Mouse (Mus musculus) hindbrain, embryonic 16.5 days (tissue): Measurements from ENCODE around the gene Ddx58. TPM values are rescaled to one million over a fixed set of nuclear protein-coding genes. Genes with fewer than 3 reads are reported as not detected.

ENCODE experiments used
- ATAC-seq: fragments of 200-750 bp; cut with Nextera tagmentation; 2 replicates; pipeline ENCODE4 v1.8.0; 2017; ENCODE audit warnings: moderate TSS enrichment, moderate library complexity
- H3K27ac ChIP-seq: fragments of 300-500 bp; sonication (generic); 2 replicates; pipeline ENCODE4 v1.5.1; 2014; ENCODE audit warnings: low read depth, mild to moderate bottlenecking, control low read depth, low read length, moderate library complexity
- H3K27me3 ChIP-seq: fragments of 300-500 bp; sonication (generic); replicated peaks from 2 replicates; pipeline ENCODE4 v1.6.1; 2014; ENCODE audit warnings: low read length; ENCODE audit not compliant: control insufficient read depth, insufficient read depth
- H3K36me3 ChIP-seq: fragments of 300-500 bp; sonication (generic); 2 replicates; pipeline ENCODE4 v1.6.1; 2014; ENCODE audit warnings: mild to moderate bottlenecking, low read length, moderate library complexity, mixed read lengths; ENCODE audit not compliant: control insufficient read depth, insufficient read depth
- H3K4me1 ChIP-seq: fragments of 300-500 bp; sonication (generic); 2 replicates; pipeline ENCODE4 v1.6.1; 2014; ENCODE audit warnings: low read depth, low read length; ENCODE audit not compliant: control insufficient read depth, insufficient read depth
- H3K4me2 ChIP-seq: fragments of 300-500 bp; sonication (generic); 2 replicates; pipeline ENCODE4 v1.6.1; 2014; ENCODE audit warnings: mild to moderate bottlenecking, low read length, control low read depth, moderate library complexity
- H3K4me3 ChIP-seq: fragments of 300-500 bp; sonication (generic); 2 replicates; pipeline ENCODE4 v1.5.1; 2014; ENCODE audit warnings: mild to moderate bottlenecking, low read length, control low read depth, moderate library complexity
- H3K9ac ChIP-seq: fragments of 300-500 bp; sonication (generic); 2 replicates; pipeline ENCODE4 v1.6.1; 2014; ENCODE audit warnings: low read depth, mild to moderate bottlenecking, control low read depth, low read length, moderate library complexity
- H3K9me3 ChIP-seq: fragments of 300-500 bp; sonication (generic); 2 replicates; pipeline ENCODE4 v1.6.1; 2014; ENCODE audit warnings: mild to moderate bottlenecking, low read length, moderate library complexity; ENCODE audit not compliant: control insufficient read depth
- WGBS: fragments of 180-500 bp; shearing (Covaris S2); extraction: QIAGEN DNeasy Blood & Tissue Kit; methylation state at CpG from one replicate; pipeline ENCODE4 v1.1.7; 2014; 5-methylcytosine and 5-hydroxymethylcytosine counted together
- polyA plus RNA-seq: library from polyadenylated mRNA; unstranded; fragments of >200 nt; fragmentation: Nextera tagmentation; extraction: Ambion mirVana; gene quantifications from 2 replicates; pipeline ENCODE4 v1.2.1, GENCODE M21; 2015

The Ddx58 gene
- polyA plus RNA-seq, 1 experiment from 2014 or later: 3.3 TPM

GRCm38 (mm10) chr4:40268204-40268813 is 28.7 kb upstream of the Ddx58 start:
- Histone ChIP-seq H3K4me1 (peaks cover 18% of the 10 kb centered on the region), H3K4me2 (peak overlapping the region; percentile 91), H3K36me3 (peaks cover 2% of the 10 kb centered on the region; the same call in 1 of the 2 replicates), H3K9me3 (no peaks in the 10 kb centered on the region), H3K4me3 (peak overlapping the region; percentile 92), H3K9ac (peak overlapping the region; percentile 87), H3K27me3 (no peaks in the 10 kb centered on the region), H3K27ac (peak overlapping the region; percentile 99)
- ATAC-seq: peak; percentile 82
- WGBS: under 1% methylated on average over 42 of the region's 50 CpGs

- Histone ChIP-seq H3K4me1 (peaks cover 18% of the 10 kb centered on the region), H3K27ac (peak overlapping the region; percentile 99; the same call in 1 of the 2 replicates), H3K4me3 (peak overlapping the region; percentile 92), H3K27me3 (no peaks in the 10 kb centered on the region), H3K36me3 (peaks cover 2% of the 10 kb centered on the region; the same call in 1 of the 2 replicates), H3K9me3 (no peaks in the 10 kb centered on the region), H3K9ac (peak overlapping the region; percentile 87), H3K4me2 (peak overlapping the region; percentile 91)
- peak; percentile 2; the same call in 1 of the 2 replicates for ATAC-seq
- 69% methylated on average over 7 of the region's 7 CpGs for WGBS
Measured at GRCm38 (mm10) chr4:40267681-40268080, 28.1 kb upstream of the Ddx58 start.

GRCm38 (mm10) chr4:40264321-40264720 is 24.7 kb upstream of the Ddx58 start:
- Histone ChIP-seq H3K4me2 (no peak overlapping the region), H3K4me3 (no peak overlapping the region), H3K27ac (no peak overlapping the region), H3K36me3 (peaks cover 24% of the 10 kb centered on the region), H3K27me3 (no peaks in the 10 kb centered on the region), H3K9me3 (no peaks in the 10 kb centered on the region), H3K9ac (no peak overlapping the region), H3K4me1 (peaks cover 18% of the 10 kb centered on the region)
- 100% methylated on average over 1 of the region's 1 CpGs for WGBS
- ATAC-seq: no peak

GRCm38 (mm10) chr4:40254385-40255103 is 14.9 kb upstream of the Ddx58 start:
- no peaks in the 10 kb centered on the region for H3K9me3 ChIP-seq
- H3K36me3 ChIP-seq: no peaks in the 10 kb centered on the region
- no peaks in the 10 kb centered on the region for H3K4me1 ChIP-seq
- no peak overlapping the region for H3K4me2 ChIP-seq
- H3K4me3 ChIP-seq: no peak overlapping the region
- no peak overlapping the region for H3K9ac ChIP-seq
- WGBS: 86% methylated on average over 8 of the region's 8 CpGs
- no peaks in the 10 kb centered on the region for H3K27me3 ChIP-seq
- no peak for ATAC-seq
- no peak overlapping the region for H3K27ac ChIP-seq

GRCm38 (mm10) chr4:40253766-40254165 is 14.1 kb upstream of the Ddx58 start:
- no peaks in the 10 kb centered on the region for H3K27me3 ChIP-seq
- no peak overlapping the region for H3K27ac ChIP-seq
- ATAC-seq: no peak
- no peaks in the 10 kb centered on the region for H3K36me3 ChIP-seq
- WGBS: 85% methylated on average over 2 of the region's 2 CpGs
- H3K9me3 ChIP-seq: no peaks in the 10 kb centered on the region
- no peaks in the 10 kb centered on the region for H3K4me1 ChIP-seq
- no peak overlapping the region for H3K9ac ChIP-seq
- no peak overlapping the region for H3K4me3 ChIP-seq
- H3K4me2 ChIP-seq: no peak overlapping the region

GRCm38 (mm10) chr4:40250984-40251383 is 11.4 kb upstream of the Ddx58 start:
- WGBS: 92% methylated on average over 5 of the region's 5 CpGs
- Histone ChIP-seq H3K4me3 (no peak overlapping the region), H3K27me3 (no peaks in the 10 kb centered on the region), H3K36me3 (no peaks in the 10 kb centered on the region), H3K9me3 (no peaks in the 10 kb centered on the region), H3K27ac (no peak overlapping the region), H3K9ac (no peak overlapping the region), H3K4me1 (no peaks in the 10 kb centered on the region), H3K4me2 (no peak overlapping the region)
- no peak for ATAC-seq

GRCm38 (mm10) chr4:40244035-40244434 is 4.4 kb upstream of the Ddx58 start:
- H3K4me3 ChIP-seq: no peak overlapping the region
- no peak overlapping the region for H3K9ac ChIP-seq
- H3K27ac ChIP-seq: no peak overlapping the region
- WGBS: 85% methylated on average over 8 of the region's 8 CpGs
- peaks cover 6% of the 10 kb centered on the region; the same call in 1 of the 2 replicates for H3K4me1 ChIP-seq
- H3K4me2 ChIP-seq: no peak overlapping the region
- H3K36me3 ChIP-seq: no peaks in the 10 kb centered on the region
- ATAC-seq: no peak
- H3K9me3 ChIP-seq: no peaks in the 10 kb centered on the region
- H3K27me3 ChIP-seq: no peaks in the 10 kb centered on the region; the same call in 1 of the 2 replicates

- Histone ChIP-seq H3K4me3 (no peak overlapping the region), H3K27me3 (no peaks in the 10 kb centered on the region; the same call in 1 of the 2 replicates), H3K9ac (no peak overlapping the region), H3K9me3 (no peaks in the 10 kb centered on the region), H3K36me3 (no peaks in the 10 kb centered on the region), H3K27ac (no peak overlapping the region), H3K4me1 (peaks cover 12% of the 10 kb centered on the region; the same call in 1 of the 2 replicates), H3K4me2 (no peak overlapping the region)
- WGBS: 86% methylated on average over 4 of the region's 4 CpGs
- ATAC-seq: no peak
Measured at GRCm38 (mm10) chr4:40243006-40243405, 3.4 kb upstream of the Ddx58 start.

- Histone ChIP-seq H3K36me3 (no peaks in the 10 kb centered on the region), H3K4me2 (no peak overlapping the region), H3K4me1 (peaks cover 12% of the 10 kb centered on the region; the same call in 1 of the 2 replicates), H3K27ac (no peak overlapping the region), H3K9ac (no peak overlapping the region), H3K4me3 (no peak overlapping the region), H3K27me3 (no peaks in the 10 kb centered on the region; the same call in 1 of the 2 replicates), H3K9me3 (no peaks in the 10 kb centered on the region)
- 60% methylated on average over 6 of the region's 6 CpGs for WGBS
- no peak for ATAC-seq
Measured at GRCm38 (mm10) chr4:40241928-40242327, 2.3 kb upstream of the Ddx58 start.
